Mouse (Mus musculus) midbrain, embryonic 10.5 days (tissue): Measurements from ENCODE around the gene Rpl27a. TPM values are rescaled to one million over a fixed set of nuclear protein-coding genes. Genes with fewer than 3 reads are reported as not detected.
A peak's percentile ranks its signal among the peaks of the same experiment; 100 is the strongest.

ENCODE experiments used
- DNase-seq: peaks from one replicate; pipeline ENCODE4 v3.0.0-alpha.2; 2017; ENCODE audit warnings: low spot score
- H3K27ac ChIP-seq: fragments of 300-500 bp; sonication (generic); replicated peaks from 2 replicates; pipeline ENCODE4 v1.5.1; 2016; ENCODE audit warnings: mild to moderate bottlenecking
- H3K27me3 ChIP-seq: fragments of 300-500 bp; sonication (generic); 2 replicates; pipeline ENCODE4 v1.6.1; 2016; ENCODE audit warnings: low read depth, mild to moderate bottlenecking; ENCODE audit not compliant: poor library complexity, severe bottlenecking
- H3K36me3 ChIP-seq: fragments of 300-500 bp; sonication (generic); 2 replicates; pipeline ENCODE4 v1.6.1; 2016; ENCODE audit warnings: mild to moderate bottlenecking, moderate library complexity
- H3K4me1 ChIP-seq: fragments of 300-500 bp; sonication (generic); 2 replicates; pipeline ENCODE4 v1.6.1; 2016
- H3K4me3 ChIP-seq: fragments of 300-500 bp; sonication (generic); 2 replicates; pipeline ENCODE4 v1.5.1; 2016; ENCODE audit warnings: mild to moderate bottlenecking, moderate library complexity
- H3K9me3 ChIP-seq: fragments of 300-500 bp; sonication (generic); replicated peaks from 2 replicates; pipeline ENCODE4 v1.6.1; 2016; ENCODE audit warnings: mild to moderate bottlenecking
- WGBS: fragments of 180-500 bp; shearing (Covaris S2); methylation state at CpG from one replicate; pipeline ENCODE4 v1.1.7; 2016; 5-methylcytosine and 5-hydroxymethylcytosine counted together
- microRNA-seq: library from miRNA; unstranded; fragments of <30 nt; microRNA quantifications from one replicate; pipeline ENCODE4, GENCODE M21; 2017
- polyA plus RNA-seq: library from polyadenylated mRNA; unstranded; fragments of >200 nt; fragmentation: Nextera tagmentation; extraction: Ambion mirVana; gene quantifications from 2 replicates; pipeline ENCODE4 v1.2.1, GENCODE M21; 2016

Gene Rpl27a
- polyA plus RNA-seq, 1 experiment from 2014 or later = 126 TPM

GRCm38 (mm10) chr7:109559536-109559935 is 40.6 kb downstream of the Rpl27a start:
- Histone ChIP-seq H3K36me3 (peaks cover 14% of the 10 kb centered on the region), H3K27ac (peak overlapping the region; percentile 55), H3K9me3 (no peaks in the 10 kb centered on the region), H3K27me3 (no peaks in the 10 kb centered on the region), H3K4me3 (no peak overlapping the region), H3K4me1 (peaks cover 26% of the 10 kb centered on the region)
- DNase-seq = no peak
- 62% methylated on average over 6 of the region's 6 CpGs for WGBS

GRCm38 (mm10) chr7:109561466-109562153 is 42.7 kb downstream of the Rpl27a start:
- H3K4me1 ChIP-seq = peaks cover 26% of the 10 kb centered on the region
- no peak overlapping the region for H3K4me3 ChIP-seq
- WGBS = 83% methylated on average over 8 of the region's 8 CpGs
- peaks cover 4% of the 10 kb centered on the region for H3K36me3 ChIP-seq
- H3K9me3 ChIP-seq = no peaks in the 10 kb centered on the region
- DNase-seq = no peak
- no peaks in the 10 kb centered on the region for H3K27me3 ChIP-seq
- H3K27ac ChIP-seq = no peak overlapping the region; the same call in 1 of the 2 replicates

DNA sequence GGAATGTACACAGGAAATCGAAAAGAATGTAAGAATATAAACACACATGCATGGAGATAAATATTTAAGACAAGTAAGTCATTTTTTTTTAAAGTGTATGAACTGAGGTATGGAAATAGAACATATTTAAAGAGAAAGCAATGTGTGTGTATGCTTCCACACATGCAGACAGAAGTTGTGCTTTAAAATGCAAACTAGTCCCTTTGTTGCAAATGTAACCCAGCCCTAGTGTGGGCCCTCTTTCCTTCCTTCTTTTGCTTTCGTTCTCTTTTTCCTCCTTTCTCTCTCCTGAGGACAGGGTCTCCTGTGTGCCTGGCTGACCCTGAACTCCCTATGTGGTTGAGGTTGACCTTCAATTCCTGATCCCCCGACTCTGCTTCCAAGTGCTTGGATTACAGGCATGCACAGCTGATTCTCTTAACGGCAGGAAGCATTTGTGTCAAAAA is 43.2 kb downstream of the Rpl27a start:
- no peaks in the 10 kb centered on the region for H3K27me3 ChIP-seq
- 68% methylated on average over 4 of the region's 4 CpGs for WGBS
- H3K27ac ChIP-seq = no peak overlapping the region
- no peaks in the 10 kb centered on the region for H3K36me3 ChIP-seq
- no peak for DNase-seq
- peaks cover 26% of the 10 kb centered on the region for H3K4me1 ChIP-seq
- H3K4me3 ChIP-seq = no peak overlapping the region
- no peaks in the 10 kb centered on the region for H3K9me3 ChIP-seq

DNA sequence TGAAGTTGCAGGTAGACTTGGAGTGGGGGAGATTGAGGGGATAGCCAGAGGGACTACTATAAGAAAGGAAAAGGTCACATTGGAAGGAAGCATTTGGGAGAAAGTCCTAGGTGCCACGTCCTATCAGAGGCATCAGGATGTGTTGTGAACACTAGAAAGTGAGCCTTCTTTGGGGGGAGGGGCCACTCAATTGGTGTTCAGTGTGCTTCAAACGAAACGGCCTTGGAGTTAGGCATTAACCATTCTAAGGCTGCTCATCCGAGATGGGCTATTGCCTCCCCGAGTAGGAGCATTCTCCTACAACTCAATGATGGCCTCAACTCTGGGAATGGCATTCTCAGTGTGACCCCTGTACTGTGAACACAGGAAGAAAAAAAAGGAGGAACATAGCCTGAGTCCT is 43.7 kb downstream of the Rpl27a start:
- 82% methylated on average over 5 of the region's 5 CpGs for WGBS
- H3K27ac ChIP-seq = no peak overlapping the region

GRCm38 (mm10) chr7:109563775-109564362 is 44.9 kb downstream of the Rpl27a start:
- Histone ChIP-seq H3K4me3 (no peak overlapping the region), H3K27ac (no peak overlapping the region), H3K27me3 (no peaks in the 10 kb centered on the region), H3K4me1 (peaks cover 22% of the 10 kb centered on the region), H3K36me3 (no peaks in the 10 kb centered on the region), H3K9me3 (no peaks in the 10 kb centered on the region)
- DNase-seq = no peak
- WGBS = 90% methylated on average over 4 of the region's 4 CpGs

More for the DNA sequence above, 43.7 kb downstream of the Rpl27a start:
- Histone ChIP-seq H3K9me3 (no peaks in the 10 kb centered on the region), H3K27me3 (no peaks in the 10 kb centered on the region), H3K4me1 (peaks cover 23% of the 10 kb centered on the region), H3K36me3 (no peaks in the 10 kb centered on the region), H3K4me3 (no peak overlapping the region)
- no peak for DNase-seq

- DNase-seq = no peak
- Histone ChIP-seq H3K27me3 (no peaks in the 10 kb centered on the region), H3K27ac (no peak overlapping the region), H3K36me3 (no peaks in the 10 kb centered on the region), H3K4me1 (peaks cover 13% of the 10 kb centered on the region), H3K9me3 (no peaks in the 10 kb centered on the region), H3K4me3 (no peak overlapping the region)
Measured at GRCm38 (mm10) chr7:109566327-109566726, 47.4 kb downstream of the Rpl27a start.

GRCm38 (mm10) chr7:109566841-109567768 is 48.2 kb downstream of the Rpl27a start:
- Histone ChIP-seq H3K27ac (no peak overlapping the region), H3K27me3 (no peaks in the 10 kb centered on the region), H3K4me3 (no peak overlapping the region), H3K9me3 (no peaks in the 10 kb centered on the region), H3K36me3 (no peaks in the 10 kb centered on the region), H3K4me1 (peaks cover 8% of the 10 kb centered on the region)
- DNase-seq = no peak
- 82% methylated on average over 11 of the region's 11 CpGs for WGBS

- no peak overlapping the region for H3K4me3 ChIP-seq
Measured at GRCm38 (mm10) chr7:109568391-109568892, 49.5 kb downstream of the Rpl27a start.

More at GRCm38 (mm10) chr7:109568391-109568892, 49.5 kb downstream of the Rpl27a start:
- H3K27me3 ChIP-seq = no peaks in the 10 kb centered on the region
- no peaks in the 10 kb centered on the region for H3K4me1 ChIP-seq
- no peak overlapping the region for H3K27ac ChIP-seq
- no peaks in the 10 kb centered on the region for H3K36me3 ChIP-seq
- no peaks in the 10 kb centered on the region for H3K9me3 ChIP-seq
- 89% methylated on average over 4 of the region's 4 CpGs for WGBS
- no peak for DNase-seq

Small RNAs within 50 kb of the gene (microRNA-seq; reads per million reads assigned to microRNA genes)
- gene Gm47284 = not detected

Other genes with a start within 250 kb of the Rpl27a start
- gene Stk33, start 80.1 kb upstream of the Rpl27a start, polyA plus RNA-seq = 10.2 and 18.6 TPM in 2 replicates
- gene Trim66, start 11.0 kb upstream of the Rpl27a start, polyA plus RNA-seq = 0.09 and 0.12 TPM in 2 replicates
- gene St5, start 184.5 kb downstream of the Rpl27a start, polyA plus RNA-seq = 36.3 and 42.2 TPM in 2 replicates
- 24.2 and 28.8 TPM in 2 replicates for gene Akip1, start 184.5 kb downstream of the Rpl27a start, polyA plus RNA-seq
- 0.09 and 0.19 TPM in 2 replicates for gene BC051019, start 204.7 kb downstream of the Rpl27a start, polyA plus RNA-seq
- gene Ascl3, start 212.6 kb downstream of the Rpl27a start, polyA plus RNA-seq = 0.20 TPM in 1 of 2 replicates, not detected in the other
- 43.8 and 51.9 TPM in 2 replicates for gene Tmem9b, start 233.7 kb downstream of the Rpl27a start, polyA plus RNA-seq